Mouse (Mus musculus) cortical plate, adult 2 months (tissue): ENCODE results near the gene Gm4340. TPM values are rescaled to one million over a fixed set of nuclear protein-coding genes. Genes with fewer than 3 reads are reported as not detected.
"Not testable (repeated sequence)": the region's sequence is repeated elsewhere in the genome, so short reads cannot be mapped to it uniquely, and the experiment has no call there.

Experiments used
- H3K27ac ChIP-seq: fragments of 200-500 bp; 2 replicates; pipeline ENCODE4 v1.5.1; 2012; ENCODE audit warnings: low read length, control low read depth, inconsistent platforms; ENCODE audit not compliant: insufficient read depth
- H3K4me1 ChIP-seq: fragments of 200-500 bp; 2 replicates; pipeline ENCODE4 v1.6.1; 2011; ENCODE audit warnings: low read length; ENCODE audit not compliant: control insufficient read depth, insufficient read depth
- H3K4me3 ChIP-seq: fragments of 200-500 bp; 2 replicates; pipeline ENCODE4 v1.5.1; 2011; ENCODE audit warnings: mild to moderate bottlenecking, low read length, control low read depth; ENCODE audit not compliant: insufficient read depth
- CTCF ChIP-seq: fragments of 200-500 bp; IDR thresholded peaks from 2 replicates; pipeline ENCODE4 v1.5.1; 2011; ENCODE audit warnings: mild to moderate bottlenecking, control low read depth, low read length; ENCODE audit not compliant: insufficient read depth; ENCODE audit errors: extremely low read depth
- POLR2A ChIP-seq: fragments of 200-500 bp; IDR thresholded peaks from 2 replicates; pipeline ENCODE4 v1.6.1; 2011; ENCODE audit warnings: mild to moderate bottlenecking, low read length, control low read depth; ENCODE audit not compliant: insufficient read depth; ENCODE audit errors: extremely low read depth
- polyA plus RNA-seq: library from polyadenylated mRNA; depleted of rRNA; stranded (reverse); fragments of >200 nt; gene quantifications from 2 replicates; pipeline ENCODE4 v1.2.3, GENCODE M21; 2012; rRNA removed

The Gm4340 gene
- not detected in 2 replicates for polyA plus RNA-seq

- not testable (repeated sequence) for H3K4me1 ChIP-seq, H3K27ac ChIP-seq
These were observed at the start of gene Gm4340 for GRCm38 (mm10) chr10:104193742-104194141. Gene Gm4340, plus strand, starts transcription at chr10:104194042.

GRCm38 (mm10) chr10:104151197-104151596 lies 42.6 kb upstream of the Gm4340 start, which contains the start of gene Gm6763:
Gene Gm6763, plus strand, starts transcription at chr10:104151497.
- H3K4me3 ChIP-seq, H3K4me1 ChIP-seq, H3K27ac ChIP-seq: not testable (repeated sequence)

More at GRCm38 (mm10) chr10:104193742-104194141, at the start of gene Gm4340:
- not testable (repeated sequence) for H3K4me3 ChIP-seq

GRCm38 (mm10) chr10:104159706-104160105 lies 34.1 kb upstream of the Gm4340 start, which contains the start of gene Gm8764:
Gene Gm8764, plus strand, starts transcription at chr10:104160006.
- H3K4me3 ChIP-seq, H3K27ac ChIP-seq, H3K4me1 ChIP-seq: not testable (repeated sequence)

- H3K27ac ChIP-seq, H3K4me3 ChIP-seq, H3K4me1 ChIP-seq: not testable (repeated sequence)
These were observed 25.6 kb upstream of the Gm4340 start, which contains the start of gene Gm21304 for GRCm38 (mm10) chr10:104168215-104168614. Gene Gm21304, plus strand, starts transcription at chr10:104168515.

- H3K4me3 ChIP-seq, H3K4me1 ChIP-seq, H3K27ac ChIP-seq: not testable (repeated sequence)
These were observed 17.1 kb upstream of the Gm4340 start, which contains the start of gene Gm21312 for GRCm38 (mm10) chr10:104176724-104177123. Gene Gm21312, plus strand, starts transcription at chr10:104177024.

- not testable (repeated sequence) for H3K4me3 ChIP-seq, H3K4me1 ChIP-seq, H3K27ac ChIP-seq
These were observed 8.6 kb upstream of the Gm4340 start, which contains the start of gene Gm20765 for GRCm38 (mm10) chr10:104185233-104185632. Gene Gm20765, plus strand, starts transcription at chr10:104185533.

GRCm38 (mm10) chr10:104209655-104210054 lies 15.8 kb downstream of the Gm4340 start:
- TF ChIP-seq CTCF: no peak
- no peak for TF ChIP-seq POLR2A
- Histone ChIP-seq H3K27ac (no peak overlapping the region), H3K4me3 (no peak overlapping the region), H3K4me1 (no peaks in the 10 kb centered on the region)

GRCm38 (mm10) chr10:104210268-104210990 lies 16.6 kb downstream of the Gm4340 start:
- no peak for TF ChIP-seq POLR2A
- no peak for TF ChIP-seq CTCF
- Histone ChIP-seq H3K4me3 (no peak overlapping the region), H3K4me1 (no peaks in the 10 kb centered on the region), H3K27ac (no peak overlapping the region)

GRCm38 (mm10) chr10:104214527-104214926 lies 20.7 kb downstream of the Gm4340 start:
- no peak overlapping the region for H3K4me3 ChIP-seq
- H3K27ac ChIP-seq: no peak overlapping the region
- TF ChIP-seq POLR2A: no peak
- no peak for TF ChIP-seq CTCF
- no peaks in the 10 kb centered on the region for H3K4me1 ChIP-seq

- H3K4me1 ChIP-seq: no peaks in the 10 kb centered on the region
- TF ChIP-seq CTCF: no peak
- no peak for TF ChIP-seq POLR2A
- no peak overlapping the region for H3K4me3 ChIP-seq
- no peak overlapping the region for H3K27ac ChIP-seq
These were observed 26.6 kb downstream of the Gm4340 start for GRCm38 (mm10) chr10:104220303-104221021.

Other genes with a start within 250 kb of the Gm4340 start
- not detected in 2 replicates for gene Gm21293, start 51.1 kb upstream of the Gm4340 start, polyA plus RNA-seq
- gene Gm6763, start 42.5 kb upstream of the Gm4340 start, polyA plus RNA-seq: not detected in 2 replicates
- gene Gm8764, start 34.0 kb upstream of the Gm4340 start, polyA plus RNA-seq: not detected in 2 replicates
- gene Gm21304, start 25.5 kb upstream of the Gm4340 start, polyA plus RNA-seq: not detected in 2 replicates
- gene Gm21312, start 17.0 kb upstream of the Gm4340 start, polyA plus RNA-seq: not detected in 2 replicates
- gene Gm20765, start 8.5 kb upstream of the Gm4340 start, polyA plus RNA-seq: not detected in 2 replicates